8 mouse cellular contexts compared by ENCODE assay signal in the genomic region with DNA sequence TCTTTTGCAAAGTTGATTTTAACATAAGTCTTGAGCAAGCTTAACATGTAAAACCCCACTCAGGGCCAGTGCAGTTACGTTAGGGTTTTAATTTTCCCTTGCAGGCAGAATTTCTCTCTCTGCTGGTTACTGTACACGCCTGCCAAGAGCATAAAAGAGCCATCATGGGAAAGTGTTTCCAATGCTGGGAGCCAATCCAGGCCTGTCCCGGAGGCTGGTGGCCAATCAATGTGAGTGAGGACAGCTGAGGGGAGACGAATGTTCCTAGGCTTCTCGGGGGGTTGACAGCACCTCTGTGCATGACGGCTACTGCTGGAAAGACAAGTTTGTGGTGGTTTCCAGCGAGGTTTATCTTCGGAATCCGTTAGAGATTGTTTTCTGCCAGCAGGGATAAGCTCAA.
DNase-seq lines count a peak whose midpoint lies in the region; ATAC-seq lines count a peak whose summit lies in the region.

No protein-coding gene starts in this region.

- H3K4me2 ChIP-seq in embryonic facial prominence, embryonic 14.5 days (ENCODE audit: low read depth, low read length), result no peak overlapping the region
- H3K4me2 ChIP-seq in midbrain, embryonic 14.5 days (ENCODE audit: low read length), result no peak overlapping the region
- H3K4me2 ChIP-seq in midbrain, embryonic 11.5 days, result no peak overlapping the region

- H3K36me3 ChIP-seq in embryonic facial prominence, embryonic 14.5 days (ENCODE audit: control insufficient read depth, insufficient read depth, low read length), result no peaks in the 10 kb centered on the region
- H3K36me3 ChIP-seq in embryonic facial prominence, embryonic 10.5 days (replicated peaks), result no peaks in the 10 kb centered on the region
- H3K36me3 ChIP-seq in midbrain, embryonic 14.5 days (ENCODE audit: control insufficient read depth, insufficient read depth, low read length), result no peaks in the 10 kb centered on the region
- H3K36me3 ChIP-seq in midbrain, embryonic 11.5 days (ENCODE audit: control insufficient read depth, insufficient read depth, low read length), result no peaks in the 10 kb centered on the region

- no peaks in the 10 kb centered on the region for H3K9me3 ChIP-seq in embryonic facial prominence, embryonic 14.5 days (ENCODE audit: control insufficient read depth, low read length)
- H3K9me3 ChIP-seq in embryonic facial prominence, embryonic 10.5 days, result no peaks in the 10 kb centered on the region
- no peaks in the 10 kb centered on the region for H3K9me3 ChIP-seq in midbrain, embryonic 14.5 days (ENCODE audit: control insufficient read depth, low read length)
- H3K9me3 ChIP-seq in midbrain, embryonic 11.5 days (ENCODE audit: control insufficient read depth, low read length), result no peaks in the 10 kb centered on the region

- H3K27me3 ChIP-seq in embryonic facial prominence, embryonic 14.5 days (replicated peaks; ENCODE audit: control insufficient read depth, insufficient read depth, low read length), result no peaks in the 10 kb centered on the region
- peaks cover 12% of the 10 kb centered on the region; the same call in 1 of the 2 replicates for H3K27me3 ChIP-seq in embryonic facial prominence, embryonic 10.5 days (replicated peaks; ENCODE audit: low read depth, poor library complexity, severe bottlenecking)
- H3K27me3 ChIP-seq in midbrain, embryonic 14.5 days (ENCODE audit: control insufficient read depth, insufficient read depth, low read length), result no peaks in the 10 kb centered on the region
- H3K27me3 ChIP-seq in midbrain, embryonic 11.5 days (ENCODE audit: control insufficient read depth, insufficient read depth, low read length), result no peaks in the 10 kb centered on the region

- WGBS in embryonic facial prominence, embryonic 14.5 days, result 40% methylated on average over 9 of the region's 9 CpGs
- 75% methylated on average over 9 of the region's 9 CpGs for whole genome bisulfite sequencing in embryonic facial prominence, embryonic 10.5 days
- WGBS in midbrain, embryonic 14.5 days, result 57% methylated on average over 9 of the region's 9 CpGs
- WGBS in midbrain, embryonic 11.5 days, result 74% methylated on average over 9 of the region's 9 CpGs

- H3K4me3 ChIP-seq in embryonic facial prominence, embryonic 14.5 days (ENCODE audit: low read depth, low read length), result no peak overlapping the region
- H3K4me3 ChIP-seq in embryonic facial prominence, embryonic 10.5 days, result no peak overlapping the region
- no peak overlapping the region for H3K4me3 ChIP-seq in midbrain, embryonic 14.5 days (replicated peaks; ENCODE audit: low read depth, low read length)
- no peak overlapping the region for H3K4me3 ChIP-seq in midbrain, embryonic 11.5 days (ENCODE audit: low read depth, low read length)

- no peak overlapping the region for H3K27ac ChIP-seq in embryonic facial prominence, embryonic 14.5 days (replicated peaks; ENCODE audit: low read depth, low read length)
- H3K27ac ChIP-seq in embryonic facial prominence, embryonic 10.5 days (replicated peaks), result no peak overlapping the region
- H3K27ac ChIP-seq in midbrain, embryonic 14.5 days (replicated peaks; ENCODE audit: low read depth, low read length), result no peak overlapping the region
- H3K27ac ChIP-seq in midbrain, embryonic 11.5 days (ENCODE audit: low read depth, low read length), result no peak overlapping the region

- no peak overlapping the region for H3K9ac ChIP-seq in embryonic facial prominence, embryonic 14.5 days (ENCODE audit: low read depth, low read length)
- H3K9ac ChIP-seq in midbrain, embryonic 14.5 days (replicated peaks; ENCODE audit: low read length), result no peak overlapping the region
- H3K9ac ChIP-seq in midbrain, embryonic 11.5 days (ENCODE audit: low read length), result no peak overlapping the region

- DNase-seq in embryonic facial prominence, embryonic 14.5 days (ENCODE audit: low spot score), result peak; percentile 62
- no peak for DNase-seq in embryonic facial prominence, embryonic 10.5 days (ENCODE audit: low spot score)
- peak; percentile 44 for DNase-seq in midbrain, embryonic 14.5 days
- no peak for DNase-seq in midbrain, embryonic 11.5 days (ENCODE audit: low spot score, missing footprints)
- peak; percentile 61 to 66 for DNase-seq in heart, adult 9 months (ENCODE audit: low spot score in 2 of 2)
- peak; percentile 11 for DNase-seq in lung, postnatal 25 days (ENCODE audit: low spot score)
- DNase-seq in spleen, adult 18-20 months, result no peak
- DNase-seq in embryo, embryonic 11 days, result no peak

- ATAC-seq in embryonic facial prominence, embryonic 14.5 days (ENCODE audit: low read depth), result 0 out of 2 replicates have a peak, but pooled peaks have one; percentile 41
- no peak for ATAC-seq in midbrain, embryonic 14.5 days (ENCODE audit: low FRiP score, low TSS enrichment)
- no peak for ATAC-seq in midbrain, embryonic 11.5 days (ENCODE audit: low FRiP score)

- peaks cover 20% of the 10 kb centered on the region for H3K4me1 ChIP-seq in embryonic facial prominence, embryonic 14.5 days (ENCODE audit: control insufficient read depth, insufficient read depth, low read length)
- peaks cover 20% of the 10 kb centered on the region for H3K4me1 ChIP-seq in embryonic facial prominence, embryonic 10.5 days
- H3K4me1 ChIP-seq in midbrain, embryonic 14.5 days (ENCODE audit: control insufficient read depth, insufficient read depth, low read length), result peaks cover 3% of the 10 kb centered on the region; the same call in 1 of the 2 replicates
- H3K4me1 ChIP-seq in midbrain, embryonic 11.5 days (ENCODE audit: control insufficient read depth, insufficient read depth, low read length), result peaks cover 7% of the 10 kb centered on the region; the same call in 1 of the 2 replicates

Comparison
In these comparisons a context has a peak if more than half of its experiments do, and no peak if none do; other contexts are left out.
1. DNase-seq: peak in embryonic facial prominence, embryonic 14.5 days (single experiment), midbrain, embryonic 14.5 days (single experiment), heart, adult 9 months (2 of 2) and lung, postnatal 25 days (single experiment); none in embryonic facial prominence, embryonic 10.5 days (single experiment), midbrain, embryonic 11.5 days (single experiment), spleen, adult 18-20 months (0 of 2) and embryo, embryonic 11 days (single experiment).